Mouse (Mus musculus) lung, postnatal 0 days (tissue): ENCODE measurements at regions not wholly inside any gene's neighbourhood (a gene's known extent, or its start where the extent isn't known, plus 50 kb on each side); places are given as distances from the start of the nearest gene placed in this dataset.

ENCODE experiments used
- ATAC-seq: fragments of 200-750 bp; cut with Nextera tagmentation; 2 replicates; pipeline ENCODE4 v1.8.0; 2017; ENCODE audit warnings: moderate library complexity
- DNase-seq: peaks from one replicate; pipeline ENCODE4 v3.0.0-alpha.2; 2016; ENCODE audit warnings: low spot score
- H3K27ac ChIP-seq: fragments of 300-500 bp; sonication (generic); 2 replicates; pipeline ENCODE4 v1.5.1; 2014; ENCODE audit warnings: antibody characterized with exemption, mild to moderate bottlenecking, low read length, mixed read lengths
- H3K27me3 ChIP-seq: fragments of 300-500 bp; sonication (generic); replicated peaks from 2 replicates; pipeline ENCODE4 v1.6.1; 2014; ENCODE audit warnings: low read length, mixed read lengths; ENCODE audit not compliant: insufficient read depth
- H3K36me3 ChIP-seq: fragments of 300-500 bp; sonication (generic); 2 replicates; pipeline ENCODE4 v1.6.1; 2014; ENCODE audit warnings: low read length, mixed read lengths; ENCODE audit not compliant: insufficient read depth
- H3K4me1 ChIP-seq: fragments of 300-500 bp; sonication (generic); 2 replicates; pipeline ENCODE4 v1.6.1; 2014; ENCODE audit warnings: antibody characterized with exemption, low read depth, low read length, mixed read lengths; ENCODE audit not compliant: insufficient read depth
- H3K4me2 ChIP-seq: fragments of 300-500 bp; sonication (generic); replicated peaks from 2 replicates; pipeline ENCODE4 v1.6.1; 2014; ENCODE audit warnings: low read depth, mild to moderate bottlenecking, low read length, moderate library complexity, mixed read lengths
- H3K4me3 ChIP-seq: fragments of 300-500 bp; sonication (generic); 2 replicates; pipeline ENCODE4 v1.5.1; 2014; ENCODE audit warnings: low read depth, low read length
- H3K9ac ChIP-seq: fragments of 300-500 bp; sonication (generic); replicated peaks from 2 replicates; pipeline ENCODE4 v1.6.1; 2014; ENCODE audit warnings: low read depth, mild to moderate bottlenecking
- H3K9me3 ChIP-seq: fragments of 300-500 bp; sonication (generic); 2 replicates; pipeline ENCODE4 v1.6.1; 2016; ENCODE audit warnings: low read length, mixed read lengths
- CTCF ChIP-seq: IDR thresholded peaks from 2 replicates; pipeline ENCODE4 v1.5.1; 2016; ENCODE audit warnings: antibody characterized with exemption, mild to moderate bottlenecking
- EP300 ChIP-seq: IDR thresholded peaks from 2 replicates; pipeline ENCODE4 v1.6.1; 2016; ENCODE audit warnings: antibody characterized with exemption, mild to moderate bottlenecking, control low read depth
- WGBS: fragments of 180-500 bp; shearing (Covaris S2); extraction: QIAGEN DNeasy Blood & Tissue Kit; methylation state at CpG from one replicate; pipeline ENCODE4 v1.1.7; 2014; 5-methylcytosine and 5-hydroxymethylcytosine counted together

GRCm38 (mm10) chr13:53535781-53536425 is 63.0 kb upstream of the Msx2 start:
- no peaks in the 10 kb centered on the region for H3K4me1 ChIP-seq
- 77% methylated on average over 10 of the region's 10 CpGs for WGBS
- no peaks in the 10 kb centered on the region for H3K9me3 ChIP-seq
- H3K4me3 ChIP-seq, result no peak overlapping the region
- no peak overlapping the region for H3K9ac ChIP-seq
- DNase-seq, result no peak
- H3K27ac ChIP-seq, result no peak overlapping the region
- no peaks in the 10 kb centered on the region for H3K27me3 ChIP-seq
- ATAC-seq, result no peak
- TF ChIP-seq EP300 (no peak), CTCF (no peak)
- no peak overlapping the region for H3K4me2 ChIP-seq
- H3K36me3 ChIP-seq, result no peaks in the 10 kb centered on the region

DNA sequence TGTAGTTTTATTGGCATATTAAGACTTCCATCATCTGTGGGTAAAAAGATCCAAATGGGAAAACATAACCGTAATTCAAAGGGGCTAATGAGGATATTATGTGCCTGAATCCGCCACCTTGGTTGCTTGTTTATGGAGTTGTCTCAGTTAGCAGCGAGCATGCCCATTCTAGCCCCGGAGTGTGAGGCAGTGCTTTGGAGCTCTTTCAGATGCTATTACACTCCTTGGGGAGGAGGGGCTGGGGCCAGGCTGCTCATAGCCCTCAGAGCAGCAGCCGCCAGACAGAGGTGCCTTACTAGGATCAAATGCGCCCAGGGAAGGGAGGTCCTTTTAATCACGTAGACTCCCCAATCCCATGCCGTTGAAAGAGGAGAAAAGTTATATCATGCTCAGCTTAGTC is 60.9 kb upstream of the Msx2 start:
- Histone ChIP-seq H3K4me3 (no peak overlapping the region), H3K4me1 (no peaks in the 10 kb centered on the region), H3K9me3 (no peaks in the 10 kb centered on the region), H3K36me3 (no peaks in the 10 kb centered on the region), H3K9ac (no peak overlapping the region), H3K27me3 (no peaks in the 10 kb centered on the region), H3K27ac (no peak overlapping the region), H3K4me2 (no peak overlapping the region)
- 54% methylated on average over 8 of the region's 8 CpGs for WGBS
- DNase-seq (no peak), ATAC-seq (no peak)
- TF ChIP-seq EP300 (no peak), CTCF (no peak)

DNA sequence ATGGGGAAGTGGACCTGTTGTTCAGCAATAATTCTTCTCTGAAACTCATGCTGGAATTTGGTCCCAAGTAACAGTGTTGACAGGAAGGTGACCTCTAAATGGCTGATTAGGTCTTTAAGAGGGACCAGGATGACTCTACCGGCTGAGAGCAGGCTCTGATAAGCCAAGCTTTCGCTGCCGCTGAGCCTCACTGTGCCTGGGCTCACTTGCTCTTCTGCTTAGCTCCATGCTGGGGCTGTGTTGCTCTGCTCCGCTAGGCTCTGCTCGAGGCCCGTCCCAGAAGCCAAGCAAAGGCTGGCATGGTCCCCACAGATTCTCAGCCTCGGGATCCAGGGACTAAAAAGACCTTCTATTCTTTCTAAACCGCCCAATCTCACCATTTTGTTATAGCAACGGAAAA is 54.0 kb upstream of the Msx2 start:
- no peak for ATAC-seq
- H3K4me2 ChIP-seq, result no peak overlapping the region

GRCm38 (mm10) chr13:53522807-53523206 is 49.9 kb upstream of the Msx2 start:
- 23% methylated on average over 5 of the region's 5 CpGs for WGBS
- ATAC-seq, result no peak

More for the DNA sequence above, 54.0 kb upstream of the Msx2 start:
- Histone ChIP-seq H3K4me1 (no peaks in the 10 kb centered on the region), H3K27me3 (no peaks in the 10 kb centered on the region), H3K9me3 (no peaks in the 10 kb centered on the region), H3K4me3 (no peak overlapping the region), H3K9ac (no peak overlapping the region), H3K27ac (no peak overlapping the region), H3K36me3 (no peaks in the 10 kb centered on the region)
- WGBS, result 73% methylated on average over 9 of the region's 9 CpGs
- no peak for DNase-seq
- TF ChIP-seq EP300 (no peak), CTCF (no peak)

More at GRCm38 (mm10) chr13:53522807-53523206, 49.9 kb upstream of the Msx2 start:
- TF ChIP-seq EP300, result no peak
- no peak for TF ChIP-seq CTCF
- Histone ChIP-seq H3K9ac (no peak overlapping the region), H3K4me3 (no peak overlapping the region), H3K27me3 (no peaks in the 10 kb centered on the region), H3K4me2 (no peak overlapping the region), H3K9me3 (no peaks in the 10 kb centered on the region), H3K36me3 (no peaks in the 10 kb centered on the region), H3K4me1 (no peaks in the 10 kb centered on the region), H3K27ac (no peak overlapping the region)
- DNase-seq, result no peak
